Mouse (Mus musculus): ENCODE results near the gene Cdh23.

Cdh23 gene

GRCm38 (mm10) chr10:60369405-60369804, 326.9 kb downstream of the Cdh23 start:
- DNase-seq (ENCODE audit: low read depth, low spot score): no peak

DNA sequence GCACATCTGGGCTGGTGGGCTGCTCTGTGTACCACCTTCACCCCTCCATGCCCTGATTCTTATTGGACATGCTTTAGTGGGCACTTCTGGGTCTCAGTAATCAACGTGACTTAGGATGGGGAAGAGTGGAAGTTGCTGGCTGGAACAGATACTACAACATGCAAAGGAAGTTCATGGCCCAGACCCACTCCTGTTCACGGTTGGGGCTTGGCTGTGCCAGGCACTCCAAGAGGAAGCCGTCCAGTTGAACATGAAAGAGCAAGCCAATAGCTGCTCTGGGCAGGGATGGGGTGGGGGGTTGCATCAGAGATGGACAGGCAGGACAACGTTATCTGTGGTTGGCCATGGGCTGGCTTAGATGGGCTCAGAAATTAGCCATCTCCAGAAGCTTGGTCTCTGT, 328.4 kb downstream of the Cdh23 start:
- no peak for DNase-seq (ENCODE audit: low read depth, low spot score)

GRCm38 (mm10) chr10:60367145-60367544, 329.1 kb downstream of the Cdh23 start:
- DNase-seq (ENCODE audit: low read depth, low spot score): no peak

GRCm38 (mm10) chr10:60363426-60363825, 332.9 kb downstream of the Cdh23 start:
- DNase-seq (ENCODE audit: low read depth, low spot score): no peak

- no peak for DNase-seq (ENCODE audit: low read depth, low spot score)
Observed at GRCm38 (mm10) chr10:60362310-60362628, 334.0 kb downstream of the Cdh23 start.

- no peak for DNase-seq (ENCODE audit: low read depth, low spot score)
Observed at GRCm38 (mm10) chr10:60361615-60362309, 334.5 kb downstream of the Cdh23 start.

DNA sequence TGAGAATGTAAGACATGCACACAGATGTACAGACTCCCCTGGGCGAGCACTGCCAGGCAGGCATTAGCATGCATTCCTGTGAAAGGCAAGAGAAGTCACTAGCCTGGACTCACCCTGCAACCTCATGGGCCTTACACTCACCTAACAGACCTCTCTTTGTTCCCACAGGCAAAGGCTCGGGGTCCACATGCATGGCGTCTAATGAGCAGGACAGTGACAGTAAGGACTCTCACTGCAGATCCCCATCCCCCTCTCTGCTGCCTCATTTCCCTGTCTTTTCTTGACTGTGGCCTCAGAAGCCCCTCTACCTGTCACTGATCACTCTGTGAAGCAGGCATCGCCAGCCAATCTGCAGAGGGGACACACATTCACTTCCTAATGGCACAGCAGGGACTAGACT, 337.5 kb downstream of the Cdh23 start:
- DNase-seq (ENCODE audit: low read depth, low spot score): no peak

- no peak for DNase-seq (ENCODE audit: low read depth, low spot score)
Observed at GRCm38 (mm10) chr10:60357901-60358300, 338.4 kb downstream of the Cdh23 start.

DNA sequence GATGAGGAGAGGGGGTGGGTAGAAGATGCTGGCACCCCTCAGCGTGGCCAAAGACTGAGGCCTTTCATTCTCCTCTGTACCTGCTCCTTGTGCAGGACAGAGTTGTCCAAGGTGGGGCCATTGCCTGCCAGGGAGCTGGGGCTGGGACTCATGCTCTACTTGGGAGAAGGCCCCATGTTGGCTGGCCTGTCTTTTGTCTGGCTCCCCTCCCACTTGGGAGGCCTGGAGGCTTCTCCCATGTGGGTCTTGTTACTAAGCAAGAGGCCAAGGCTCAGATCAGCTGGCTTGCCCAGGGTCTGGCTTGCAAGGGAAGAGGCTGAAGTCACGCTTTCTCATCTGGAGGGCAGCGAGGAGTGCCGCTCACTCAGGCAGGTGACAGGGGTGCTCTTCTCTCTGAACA, 338.8 kb downstream of the Cdh23 start:
- DNase-seq (ENCODE audit: low read depth, low spot score): no peak

- DNase-seq (ENCODE audit: low read depth, low spot score): no peak
Observed at GRCm38 (mm10) chr10:60354881-60355677, 341.2 kb downstream of the Cdh23 start.

GRCm38 (mm10) chr10:60354003-60354325, 342.3 kb downstream of the Cdh23 start:
- DNase-seq (ENCODE audit: low read depth, low spot score): no peak

- no peak for DNase-seq (ENCODE audit: low read depth, low spot score)
Observed at GRCm38 (mm10) chr10:60353241-60354002, 342.9 kb downstream of the Cdh23 start.

DNA sequence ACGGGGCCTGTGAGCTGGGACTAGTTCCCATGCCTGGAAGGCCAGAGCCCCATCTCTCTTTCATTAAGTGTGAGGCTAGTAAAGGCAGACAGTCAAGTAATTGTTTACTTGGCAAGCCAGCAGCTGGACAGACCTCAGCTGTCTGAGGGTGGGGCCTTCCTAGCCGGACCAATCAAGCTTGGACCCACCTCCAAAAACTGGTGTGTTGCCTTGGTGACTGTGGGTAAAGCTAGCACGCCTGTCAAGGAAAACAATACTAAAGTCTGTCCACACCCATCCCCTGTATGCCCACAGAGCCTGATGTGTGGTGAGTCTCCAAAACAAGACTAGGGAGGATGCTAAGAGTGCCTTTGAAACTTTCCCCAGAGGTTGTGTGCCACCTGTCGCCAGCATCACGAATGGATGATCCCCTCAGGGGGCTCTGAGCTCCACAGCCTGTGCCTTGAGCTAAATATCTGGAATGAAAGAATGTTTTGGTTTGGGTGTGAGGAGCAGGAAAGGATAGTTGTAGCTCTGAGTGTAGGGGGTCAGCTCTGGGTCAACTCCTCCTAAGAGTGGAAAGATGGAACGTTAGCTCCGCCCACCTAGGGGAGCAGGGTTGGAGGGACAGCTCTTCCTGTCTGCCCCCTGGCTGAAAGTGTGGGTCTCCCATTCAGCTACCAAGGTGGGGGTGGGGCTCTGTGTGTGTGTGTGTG, 344.4 kb downstream of the Cdh23 start:
- DNase-seq (ENCODE audit: low read depth, low spot score): no peak

DNA sequence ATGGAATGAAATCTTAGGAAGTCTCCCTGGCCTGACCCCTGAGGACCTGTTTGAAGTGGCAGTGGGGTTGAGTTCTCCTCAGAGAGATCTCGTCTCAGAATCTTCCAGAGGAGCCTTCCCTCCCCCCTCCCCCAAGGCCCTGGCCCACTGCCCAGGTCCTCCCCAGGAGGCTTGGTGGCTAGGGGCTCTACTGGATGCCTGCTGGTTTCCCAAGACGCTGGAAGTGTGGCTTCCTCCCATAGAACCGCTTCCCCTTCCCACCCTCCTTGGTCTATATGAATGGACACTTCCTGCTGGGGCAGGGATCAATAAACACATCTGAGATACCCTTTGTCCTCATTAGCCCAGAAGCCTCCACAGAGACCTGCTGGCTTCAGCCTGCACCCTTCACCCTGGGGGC, 345.0 kb downstream of the Cdh23 start:
- no peak for DNase-seq (ENCODE audit: low read depth, low spot score)

DNA sequence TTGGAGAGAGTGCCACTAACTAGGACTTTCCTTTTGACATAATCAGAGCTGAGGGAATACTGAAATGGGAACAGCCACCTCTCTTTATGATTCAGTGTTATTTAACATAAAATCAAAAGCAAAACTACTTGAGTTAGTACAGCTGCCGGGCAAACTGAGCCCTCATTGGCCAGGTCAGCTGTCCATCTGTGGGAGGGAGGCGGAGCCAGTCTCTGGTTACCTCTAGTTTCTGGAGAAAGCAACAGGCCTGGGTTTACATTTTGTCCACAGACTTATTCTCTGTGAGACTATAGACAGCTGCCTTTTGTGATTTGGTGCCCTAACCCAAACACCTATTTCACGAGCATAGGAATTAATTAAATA, 345.5 kb downstream of the Cdh23 start:
- DNase-seq (ENCODE audit: low read depth, low spot score): no peak

GRCm38 (mm10) chr10:60350077-60350804, 346.0 kb downstream of the Cdh23 start:
- DNase-seq (ENCODE audit: low read depth, low spot score): no peak

DNA sequence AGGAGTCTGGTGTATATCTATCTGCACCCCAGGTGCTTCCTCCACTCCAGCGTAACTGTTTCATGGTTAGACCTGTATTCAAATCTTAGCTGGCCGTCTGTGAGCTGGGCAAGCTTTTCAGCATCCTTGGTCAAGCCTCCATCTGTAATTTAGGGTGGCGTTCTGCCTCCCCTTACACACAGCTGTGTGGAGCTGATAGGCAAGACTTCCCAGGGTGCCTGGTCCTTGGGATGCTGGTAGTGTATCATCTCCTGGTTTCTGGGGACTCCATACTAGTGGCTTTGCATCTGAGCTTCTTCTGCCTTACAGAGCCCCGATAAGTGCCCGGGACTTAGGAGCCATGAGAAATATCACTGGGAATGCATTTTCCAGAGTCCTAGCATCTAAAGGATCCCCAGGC, 346.6 kb downstream of the Cdh23 start:
- DNase-seq (ENCODE audit: low read depth, low spot score): no peak

GRCm38 (mm10) chr10:60349056-60349455, 347.2 kb downstream of the Cdh23 start:
- DNase-seq (ENCODE audit: low read depth, low spot score): no peak

DNA sequence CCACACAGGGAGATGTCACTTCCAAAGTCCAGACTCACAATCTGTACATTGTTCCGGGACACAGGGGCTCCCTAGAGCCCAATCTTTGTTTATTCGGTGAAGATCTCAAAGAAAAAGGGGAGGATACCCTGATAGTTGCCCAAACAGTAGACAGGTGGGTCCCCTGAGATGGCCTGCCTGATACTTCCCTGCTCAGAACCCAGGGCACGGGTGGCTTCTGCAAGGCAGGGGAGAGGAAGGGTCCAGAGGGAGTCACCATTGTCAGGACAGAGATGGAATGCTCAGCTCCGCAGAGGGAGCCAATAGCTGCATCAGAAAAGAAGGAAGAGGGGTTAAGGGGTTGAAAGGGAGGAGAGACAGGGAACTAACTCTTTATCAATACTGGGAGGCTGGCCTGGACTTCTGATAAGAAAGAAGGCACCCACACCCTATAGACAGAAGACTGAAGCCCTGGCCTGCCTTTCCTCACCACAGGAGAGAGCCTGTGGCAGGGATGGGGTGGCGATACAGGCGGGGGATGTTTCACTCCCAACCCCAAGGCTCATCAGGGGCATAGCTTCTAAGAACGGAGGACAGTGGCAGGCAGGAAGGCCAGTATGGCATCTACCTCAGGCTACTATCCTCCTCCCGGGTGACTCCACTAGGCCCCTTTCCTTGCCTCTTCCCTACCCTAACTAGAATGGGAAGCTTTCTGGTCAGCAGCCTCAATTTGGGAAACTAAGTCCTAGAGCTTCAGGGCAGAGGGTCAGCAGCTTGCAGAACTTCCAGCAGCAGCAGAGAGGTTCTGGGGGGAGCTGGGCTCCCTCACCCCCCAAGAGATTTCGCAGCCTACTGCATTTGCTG, 348.3 kb downstream of the Cdh23 start:
- no peak for DNase-seq (ENCODE audit: low read depth, low spot score)

DNA sequence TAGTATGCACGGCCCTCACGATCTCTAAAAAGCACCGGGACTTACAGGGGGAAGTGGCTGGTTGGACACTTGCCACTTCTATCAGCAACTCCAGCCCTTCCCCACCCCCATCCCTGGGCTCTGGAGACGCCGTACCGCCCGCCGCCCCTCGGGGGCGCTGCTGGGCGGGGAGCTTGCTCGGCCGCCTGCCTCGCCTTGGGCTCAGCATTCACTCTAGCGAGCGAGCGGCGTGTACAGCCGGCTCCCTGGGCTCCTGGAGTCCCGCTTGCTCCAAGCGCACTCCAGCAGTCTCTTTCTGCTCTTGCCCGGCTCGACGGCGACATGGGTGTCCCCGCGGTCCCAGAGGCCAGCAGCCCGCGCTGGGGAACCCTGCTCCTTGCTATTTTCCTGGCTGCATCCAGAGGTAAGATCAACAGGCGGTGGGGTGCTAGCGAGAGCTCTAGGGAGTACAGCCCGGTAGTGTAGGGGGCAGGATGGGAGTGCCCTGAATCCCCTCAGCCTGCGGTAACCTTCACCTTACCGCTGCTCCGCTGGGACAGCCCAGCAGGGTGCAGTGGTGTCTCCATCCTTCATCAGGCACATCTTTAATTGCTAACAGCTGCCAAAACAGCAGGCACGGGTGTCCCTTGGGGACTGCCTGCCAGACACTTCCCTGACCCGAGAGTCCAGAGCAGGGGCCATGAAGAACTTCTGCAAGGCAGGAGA, 349.4 kb downstream of the Cdh23 start, which contains the start of gene Vsir:
Gene Vsir, plus strand, starts transcription at position 151 of the 705 bp plus-strand sequence.
- peak; percentile 69 for DNase-seq (ENCODE audit: low read depth, low spot score)
